Mouse (Mus musculus): Measurements from ENCODE around the gene Aff1.

The Aff1 gene

GRCm38 (mm10) chr5:103806851-103807578 is 114.8 kb downstream of the Aff1 start:
- DNase-seq (ENCODE audit: low read depth), result no peak

DNA sequence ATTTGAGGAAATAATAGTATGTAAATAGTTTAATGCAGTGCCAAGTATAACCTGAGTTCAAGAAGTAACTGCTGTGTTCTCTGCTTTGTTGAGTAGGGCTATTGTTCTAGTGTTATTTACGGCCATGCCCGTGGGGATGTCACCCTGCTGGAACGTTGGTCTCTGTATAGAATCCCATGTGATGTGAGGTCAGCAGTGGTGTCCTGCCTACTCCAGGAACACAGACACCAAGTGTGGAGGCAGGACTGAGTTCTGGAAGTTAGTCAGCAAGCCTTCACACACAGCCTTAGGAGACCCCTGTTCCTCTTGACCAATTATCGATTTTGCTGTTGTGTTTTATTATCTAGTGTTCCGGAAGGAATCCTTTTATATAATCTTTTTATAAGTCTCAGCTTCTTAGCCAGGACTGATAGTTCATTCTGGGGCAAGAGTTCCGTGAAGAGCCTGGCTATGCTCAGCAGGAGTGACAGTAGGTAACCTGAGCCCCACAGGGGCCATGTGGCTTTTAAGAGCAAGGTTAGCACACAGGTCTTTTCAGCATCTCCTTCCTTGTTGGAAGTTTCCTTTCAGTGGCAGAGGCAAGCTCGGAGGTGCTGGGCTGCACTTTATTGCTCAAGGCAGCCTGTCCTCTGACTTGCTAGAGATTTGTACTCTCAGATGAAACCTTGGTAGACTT is 115.6 kb downstream of the Aff1 start:
- no peak for DNase-seq (ENCODE audit: low read depth)

DNA sequence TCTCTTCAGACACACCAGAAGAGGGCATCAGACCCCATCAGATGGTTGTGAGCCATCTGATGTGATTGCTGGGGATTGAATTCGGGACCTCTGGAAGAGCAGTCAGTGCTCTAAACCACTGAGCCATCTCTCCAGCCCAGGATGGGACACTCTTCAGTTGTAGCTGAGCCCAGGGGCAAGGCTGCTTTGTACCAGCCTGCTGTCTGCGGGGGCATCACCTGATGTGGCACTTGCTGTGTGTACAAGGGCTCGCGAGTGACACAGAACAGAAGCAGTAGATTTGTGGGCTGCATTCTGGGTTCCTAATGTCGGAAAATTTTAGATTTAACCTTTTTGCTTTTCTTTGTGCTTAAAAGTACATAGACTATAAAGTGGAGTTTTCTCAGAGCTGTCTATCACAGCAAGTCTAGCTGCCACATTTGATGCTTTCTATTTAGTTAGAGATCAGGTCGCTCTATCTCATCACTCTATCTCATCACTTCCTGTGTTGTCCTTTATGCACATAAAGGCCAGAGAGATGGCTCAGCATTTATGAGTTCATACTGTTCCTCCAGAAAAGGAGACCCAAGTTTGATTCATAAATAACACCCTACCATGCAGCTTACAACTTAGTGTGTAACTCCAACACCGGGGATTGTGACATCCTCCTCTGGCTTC is 117.6 kb downstream of the Aff1 start:
- no peak for DNase-seq (ENCODE audit: low read depth)

DNA sequence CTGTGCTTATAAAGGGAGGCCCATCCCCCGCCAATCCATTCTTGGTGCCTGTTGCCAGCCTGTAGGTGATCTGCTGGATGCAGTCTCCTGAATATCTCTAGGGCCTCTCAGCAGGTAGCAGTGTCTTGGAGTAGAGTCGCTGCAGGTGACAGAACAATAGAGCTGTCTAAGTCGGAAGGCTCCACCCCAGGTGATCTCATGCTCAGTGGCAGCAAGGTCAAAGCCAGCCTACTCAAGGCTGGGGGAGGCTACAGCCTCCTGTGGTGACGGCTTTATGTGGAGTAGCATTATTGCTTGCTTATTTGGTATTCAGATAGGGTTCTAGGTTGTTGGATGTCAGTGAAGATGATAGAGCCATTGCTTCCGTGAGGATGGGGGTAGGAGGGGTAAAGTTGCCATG is 121.1 kb downstream of the Aff1 start:
- DNase-seq (ENCODE audit: low read depth), result no peak

DNA sequence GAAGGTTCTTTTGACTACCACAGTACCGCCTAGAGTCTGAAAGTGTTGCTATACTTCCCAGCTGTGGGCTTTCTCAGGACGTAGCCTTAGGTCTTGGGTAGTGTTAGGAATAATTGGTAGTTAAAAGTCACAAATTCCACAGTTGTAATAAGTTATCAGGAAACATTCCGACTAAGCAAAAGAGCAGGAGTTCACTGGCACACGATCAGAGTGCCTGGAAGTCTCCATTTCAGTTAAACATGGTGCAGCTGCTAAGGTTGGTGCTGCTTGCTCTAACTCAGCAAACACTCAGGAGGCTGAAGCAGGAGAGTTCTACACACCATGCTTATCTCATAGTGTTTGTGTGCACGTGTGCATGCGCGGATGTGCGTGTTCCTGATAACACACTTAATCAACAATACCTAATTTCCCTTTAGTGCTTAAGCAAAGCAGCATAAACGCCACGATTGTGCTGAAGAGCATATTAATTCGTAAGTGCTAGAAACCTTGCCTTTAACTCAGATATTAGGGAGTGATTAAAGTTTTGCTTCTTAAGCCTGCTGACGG is 121.9 kb downstream of the Aff1 start:
- DNase-seq (ENCODE audit: low read depth), result no peak

DNA sequence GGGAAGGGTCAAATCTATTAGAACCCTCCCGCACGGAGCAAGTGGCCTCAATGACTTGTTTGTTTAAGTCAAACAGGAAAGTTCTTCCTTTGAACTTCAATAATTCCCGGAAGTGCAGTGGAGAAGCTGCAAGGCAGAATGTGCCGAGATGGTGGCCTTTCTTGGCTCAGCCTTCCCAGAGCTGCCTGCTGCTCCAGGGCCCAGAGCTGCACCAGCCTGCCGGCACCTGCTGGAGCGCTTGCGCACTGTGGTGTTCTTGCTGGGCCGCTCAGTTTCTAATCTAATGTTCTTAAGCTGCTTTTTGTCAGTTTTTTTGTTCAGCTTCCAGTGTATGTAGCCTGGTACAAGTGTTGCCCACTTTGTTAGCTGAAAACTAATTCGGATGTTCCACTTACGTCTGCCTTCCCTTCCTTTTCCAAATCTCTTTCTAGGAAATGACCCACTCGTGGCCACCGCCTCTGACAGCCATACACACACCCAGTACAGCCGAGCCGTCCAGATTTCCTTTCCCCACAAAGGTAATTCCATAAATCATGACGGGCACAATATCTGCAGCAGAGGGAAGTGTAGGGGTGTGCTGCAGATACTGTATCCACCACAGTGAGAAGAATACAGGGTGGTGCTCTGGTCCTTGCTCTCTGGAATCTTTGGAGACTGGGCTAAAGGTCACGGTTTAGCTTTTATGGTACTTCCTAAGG is 122.5 kb downstream of the Aff1 start:
- DNase-seq (ENCODE audit: low read depth), result no peak

DNA sequence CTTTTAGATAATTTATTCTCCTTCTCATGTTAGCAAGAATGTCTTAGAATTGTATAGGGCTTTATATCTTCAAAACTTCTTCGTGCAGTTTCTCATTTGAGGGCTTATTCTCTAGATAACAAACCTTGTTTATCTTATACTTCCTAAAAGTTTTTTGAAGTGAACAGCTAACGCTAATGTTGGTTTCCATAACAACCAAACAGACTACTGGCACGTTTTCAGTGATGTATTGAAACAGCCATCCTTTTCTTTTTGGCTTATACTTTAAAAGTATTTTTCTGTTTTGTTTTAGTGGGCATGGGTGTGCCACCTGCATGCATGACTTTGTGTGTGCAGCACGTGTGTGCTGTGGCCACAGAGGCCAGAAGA is 123.1 kb downstream of the Aff1 start:
- no peak for DNase-seq (ENCODE audit: low read depth)

GRCm38 (mm10) chr5:103816718-103817117 is 124.5 kb downstream of the Aff1 start:
- no peak for DNase-seq (ENCODE audit: low read depth)

DNA sequence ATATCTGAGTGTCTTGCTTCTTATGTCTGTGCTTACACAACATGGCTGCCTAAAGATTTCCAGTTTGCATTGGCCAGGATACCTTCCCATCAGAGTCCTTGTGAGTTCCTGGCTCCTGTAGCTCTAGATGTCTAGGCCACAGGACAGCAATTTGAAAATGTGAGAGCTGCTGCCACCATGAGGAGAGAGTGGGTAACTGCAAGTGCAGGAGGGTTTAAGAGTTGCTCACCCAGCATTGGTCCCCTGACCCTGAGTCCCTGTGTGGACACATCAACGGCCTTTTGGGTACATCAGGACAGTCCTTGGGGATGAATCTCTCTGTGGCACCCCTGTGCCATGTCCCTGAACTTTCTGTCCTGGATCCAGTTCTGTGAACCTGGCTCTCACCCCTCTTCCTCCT is 125.6 kb downstream of the Aff1 start:
- peak; percentile 84 for DNase-seq (ENCODE audit: low read depth)

DNA sequence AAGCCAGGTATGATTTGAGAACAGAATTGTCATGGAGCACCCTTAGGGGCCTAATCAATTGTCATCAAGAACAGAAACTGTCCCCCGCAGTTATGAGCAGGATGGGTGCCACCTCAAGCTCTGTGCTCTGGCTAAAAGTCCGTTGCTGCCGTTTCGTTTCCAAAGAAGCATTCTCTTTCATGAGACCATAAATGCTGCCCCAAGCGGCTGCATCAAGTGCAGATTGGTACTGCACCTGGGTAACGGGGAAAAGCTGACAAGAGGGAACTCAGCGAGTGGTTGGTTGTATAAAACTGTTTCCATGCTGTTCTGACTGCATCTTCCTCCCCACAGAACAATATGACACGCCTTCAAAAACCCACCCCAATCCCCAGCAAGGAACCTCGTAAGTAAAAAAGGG is 126.4 kb downstream of the Aff1 start:
- DNase-seq (ENCODE audit: low read depth), result no peak

DNA sequence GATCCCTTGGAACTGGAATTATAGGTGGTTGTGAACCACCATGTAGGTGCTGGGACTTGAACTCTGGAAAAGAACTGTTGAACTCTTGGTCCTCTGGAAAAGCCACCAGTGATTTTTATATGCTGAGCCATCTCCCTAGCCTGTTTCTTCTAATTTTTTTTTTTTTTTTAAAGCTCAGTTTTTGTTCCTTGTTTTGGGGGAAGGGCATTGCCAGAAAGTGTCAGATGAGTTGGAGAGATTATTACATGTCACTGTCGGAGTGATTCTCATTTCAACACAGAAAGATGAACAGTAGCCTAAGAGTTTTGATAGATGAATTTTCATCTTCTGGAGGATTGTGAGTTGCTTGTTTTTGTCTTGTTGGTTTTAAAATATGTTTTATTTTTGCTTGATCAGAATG is 127.5 kb downstream of the Aff1 start:
- no peak for DNase-seq (ENCODE audit: low read depth)

- DNase-seq (ENCODE audit: low read depth), result no peak
Measured at GRCm38 (mm10) chr5:103821062-103821461, 128.9 kb downstream of the Aff1 start.

DNA sequence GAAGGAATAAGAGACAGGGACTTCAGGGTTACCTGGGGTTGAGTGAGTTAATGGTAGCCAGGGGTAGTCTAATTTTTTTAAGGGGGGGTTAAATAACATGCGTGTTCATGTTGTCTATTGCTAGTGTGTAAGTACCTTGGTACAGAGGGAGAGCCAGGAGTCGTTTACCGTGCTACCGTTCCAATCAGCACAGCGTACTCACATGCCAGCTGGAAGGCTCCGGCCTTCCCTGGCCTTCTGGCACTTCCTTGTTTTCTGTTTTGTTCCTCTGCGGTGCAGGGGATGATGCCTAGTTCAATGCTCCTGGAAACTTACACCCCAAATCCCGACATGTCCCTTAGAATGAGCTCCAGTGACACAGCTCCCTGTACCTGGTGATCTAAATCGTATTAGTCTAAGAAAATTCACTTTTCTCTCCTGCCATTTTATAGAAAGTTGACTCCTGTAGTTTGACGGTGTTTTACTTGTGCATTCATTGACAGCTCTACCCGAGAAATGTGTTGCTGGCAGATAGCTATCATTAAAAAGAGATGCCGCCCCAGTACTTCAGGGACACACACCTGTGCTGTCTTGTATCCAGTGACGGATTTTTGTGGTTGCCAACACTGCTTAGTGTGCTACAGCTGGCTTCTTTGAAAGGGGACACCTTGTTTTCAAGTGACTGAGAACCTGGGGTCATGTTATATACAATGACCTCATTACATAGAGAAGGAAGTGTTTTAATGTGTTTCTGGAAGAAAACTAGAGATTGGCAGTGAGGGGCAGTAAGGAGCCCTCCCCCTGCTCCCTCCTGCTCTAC is 129.5 kb downstream of the Aff1 start:
- DNase-seq (ENCODE audit: low read depth), result no peak

DNA sequence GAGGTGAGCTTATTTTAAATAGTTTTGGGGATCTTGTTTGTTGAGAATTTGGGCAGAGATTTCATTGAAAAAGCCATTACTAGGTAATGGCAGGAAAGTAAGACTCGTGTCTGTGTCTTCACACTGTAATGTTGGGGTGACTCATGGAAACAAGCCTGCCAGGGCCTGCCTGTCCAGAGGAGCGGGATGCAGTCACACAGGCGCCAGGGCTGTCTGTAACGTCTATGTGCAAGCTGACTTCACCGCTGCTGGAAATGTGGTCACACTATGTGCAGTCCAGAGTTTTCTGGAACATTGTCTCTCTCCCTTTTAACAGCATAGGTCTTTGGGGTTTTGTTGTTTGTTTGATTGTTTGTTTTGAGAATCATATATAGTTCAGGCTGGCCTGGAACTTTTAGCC is 130.8 kb downstream of the Aff1 start:
- DNase-seq (ENCODE audit: low read depth), result peak; percentile 59

- DNase-seq (ENCODE audit: low read depth), result no peak
Measured at GRCm38 (mm10) chr5:103828304-103828703, 136.1 kb downstream of the Aff1 start.

DNA sequence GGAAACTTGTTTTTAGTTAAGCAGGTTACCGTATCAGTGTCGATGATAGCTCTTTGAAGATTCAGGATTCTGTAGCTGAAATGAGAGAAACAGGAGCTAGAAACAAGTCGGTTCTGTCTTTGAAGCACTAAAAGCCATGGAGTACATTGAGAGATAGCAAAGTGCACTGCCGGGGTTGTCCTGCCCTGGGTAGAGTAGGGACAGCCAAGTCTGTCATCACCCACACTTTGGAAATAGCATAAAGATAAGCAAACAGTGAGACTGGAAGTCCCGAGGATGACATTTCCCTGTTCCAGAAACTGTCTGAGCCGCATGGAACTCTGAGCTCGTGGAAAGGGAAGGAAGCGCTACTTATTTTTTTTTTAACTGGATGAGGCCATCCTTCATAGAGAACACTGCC is 136.6 kb downstream of the Aff1 start:
- no peak for DNase-seq (ENCODE audit: low read depth)

DNA sequence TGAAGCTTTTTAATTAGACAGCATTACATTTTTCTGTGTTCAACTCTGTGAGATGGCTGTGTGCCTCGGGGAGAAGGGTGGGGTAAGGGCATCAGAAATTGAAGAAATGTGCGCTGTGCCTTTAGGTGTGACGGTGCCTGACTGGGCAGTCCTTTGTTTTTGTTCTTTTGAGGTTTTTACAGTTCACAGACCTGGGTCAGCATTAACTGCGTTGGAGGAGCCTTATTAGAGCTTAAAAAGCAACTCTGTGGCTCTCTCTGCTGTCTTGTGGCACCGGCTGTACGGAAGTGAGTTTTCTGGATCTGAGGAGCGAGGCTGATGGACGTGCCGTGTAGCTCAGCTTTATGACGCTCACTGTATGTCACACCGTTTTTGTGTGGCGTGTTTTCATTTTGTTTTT is 137.0 kb downstream of the Aff1 start:
- DNase-seq (ENCODE audit: low read depth), result no peak

GRCm38 (mm10) chr5:103830886-103831285 is 138.7 kb downstream of the Aff1 start:
- no peak for DNase-seq (ENCODE audit: low read depth)

GRCm38 (mm10) chr5:103835471-103836147 is 143.4 kb downstream of the Aff1 start:
- no peak for DNase-seq (ENCODE audit: low read depth)

- DNase-seq (ENCODE audit: low read depth), result no peak
Measured at GRCm38 (mm10) chr5:103836148-103836784, 144.1 kb downstream of the Aff1 start.

Measured in 416B (cell line).